Mouse (Mus musculus) cerebellum, adult 8-10 months (tissue): ENCODE data around the gene 4930467E23Rik.
A peak's percentile ranks its signal among the peaks of the same experiment; 100 is the strongest.
"Not testable (repeated sequence)": the region's sequence is repeated elsewhere in the genome, so short reads cannot be mapped to it uniquely, and the experiment has no call there.

Experiments
- DNase-seq: peaks from one replicate; pipeline ENCODE4 v3.0.0; 2022

Gene 4930467E23Rik

GRCm38 (mm10) chr8:19729276-19729675, at the start of gene 4930467E23Rik:
Gene 4930467E23Rik (plus strand): TSS chr8:19729576.
- not testable (repeated sequence) for DNase-seq

DNA sequence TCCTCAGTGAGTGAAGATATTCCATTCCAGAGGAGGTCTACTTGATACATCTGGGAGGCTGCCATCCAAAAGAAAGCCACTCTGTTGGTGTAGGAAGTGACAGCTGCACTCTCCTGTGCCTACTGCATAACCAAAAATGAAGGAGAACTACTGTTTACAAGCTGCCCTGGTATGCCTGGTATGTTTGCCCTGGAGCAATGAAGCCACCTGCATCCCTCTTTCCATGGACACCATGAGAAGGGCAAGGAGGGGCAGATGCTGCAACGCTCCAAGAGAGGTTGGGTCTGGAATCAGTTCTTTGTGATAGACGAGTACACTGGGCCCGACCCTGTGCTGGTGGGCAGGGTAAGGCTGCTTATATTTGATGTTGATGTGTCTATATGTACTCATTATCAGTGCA, 47.1 kb upstream of the 4930467E23Rik start:
- not testable (repeated sequence) for DNase-seq

- not testable (repeated sequence) for DNase-seq
Measured at GRCm38 (mm10) chr8:19685476-19685875, 43.9 kb upstream of the 4930467E23Rik start.

DNA sequence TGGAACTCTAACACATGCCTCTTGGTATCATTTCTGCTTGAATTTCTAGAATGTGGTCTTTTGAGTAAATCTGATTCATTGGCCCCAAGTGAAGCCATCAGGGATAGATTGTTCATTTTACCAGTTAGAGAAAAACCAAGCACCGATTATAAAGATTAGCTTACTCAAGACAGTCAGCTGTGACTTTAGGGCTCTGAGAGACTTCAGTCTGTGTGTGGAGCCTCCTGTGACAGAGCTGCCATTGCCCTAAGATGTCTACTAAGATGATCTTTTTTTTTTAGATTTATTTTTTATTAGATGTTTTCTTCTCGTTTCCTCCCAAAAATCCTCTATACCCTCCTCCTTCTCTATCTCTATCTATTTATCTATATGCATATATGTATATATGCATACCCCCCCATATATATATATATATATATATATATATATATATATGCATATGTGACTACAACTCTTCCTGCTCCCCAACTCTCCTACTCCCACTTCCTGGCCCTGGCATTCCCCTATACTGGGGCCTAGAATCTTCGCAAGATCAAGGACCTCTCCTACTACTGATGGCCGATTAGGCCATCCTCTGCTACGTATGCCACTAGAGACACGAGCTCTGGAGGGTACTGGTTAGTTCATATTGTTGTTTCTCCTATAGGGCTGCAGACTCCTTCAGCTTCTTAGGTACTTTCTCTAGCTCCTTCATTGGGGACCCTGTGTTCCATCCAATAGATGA, 40.4 kb upstream of the 4930467E23Rik start:
- DNase-seq, result not testable (repeated sequence)

DNA sequence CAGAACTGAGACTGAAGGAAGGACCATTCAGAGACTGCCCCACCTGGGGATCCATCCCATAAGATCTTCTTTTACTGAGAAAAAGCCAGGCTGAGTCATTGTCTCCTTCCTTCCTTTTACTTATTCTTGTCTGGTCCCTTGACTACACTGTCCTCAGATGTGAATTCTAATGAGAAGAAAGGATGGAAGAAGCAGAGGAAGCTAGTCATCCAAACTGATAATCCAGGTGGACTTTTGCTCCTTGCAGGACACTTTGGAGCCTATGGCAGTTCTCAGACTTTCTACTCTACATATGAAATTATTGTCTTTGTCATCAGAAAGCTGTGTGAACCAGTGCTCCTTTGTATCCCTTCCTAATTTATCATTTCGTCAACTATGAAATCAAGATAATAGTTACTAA, 39.6 kb upstream of the 4930467E23Rik start:
- not testable (repeated sequence) for DNase-seq

- not testable (repeated sequence) for DNase-seq
Measured at GRCm38 (mm10) chr8:19691421-19691820, 38.0 kb upstream of the 4930467E23Rik start.

GRCm38 (mm10) chr8:19697497-19698077, 31.8 kb upstream of the 4930467E23Rik start:
- DNase-seq, result not testable (repeated sequence)

DNA sequence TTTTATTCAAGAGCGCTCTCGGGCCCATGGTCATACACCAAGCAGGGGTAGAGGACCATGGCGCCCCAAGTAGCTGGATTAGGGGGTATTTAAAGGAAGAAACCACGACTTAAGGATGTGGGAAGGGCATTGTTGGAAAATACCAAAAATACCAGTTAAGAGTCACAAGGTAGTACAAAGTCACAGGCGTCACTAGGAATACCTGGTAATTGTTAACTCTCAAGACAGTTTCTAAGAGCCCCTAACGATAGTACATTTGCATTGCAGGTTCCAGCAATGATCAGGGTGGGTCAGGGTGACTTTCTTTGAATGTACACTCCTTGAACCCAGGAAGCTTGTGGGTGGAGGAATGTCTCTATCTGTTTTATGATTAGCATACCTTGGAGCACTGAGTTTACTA, 31.3 kb upstream of the 4930467E23Rik start:
- DNase-seq, result not testable (repeated sequence)

GRCm38 (mm10) chr8:19698722-19699121, 30.7 kb upstream of the 4930467E23Rik start:
- not testable (repeated sequence) for DNase-seq

DNA sequence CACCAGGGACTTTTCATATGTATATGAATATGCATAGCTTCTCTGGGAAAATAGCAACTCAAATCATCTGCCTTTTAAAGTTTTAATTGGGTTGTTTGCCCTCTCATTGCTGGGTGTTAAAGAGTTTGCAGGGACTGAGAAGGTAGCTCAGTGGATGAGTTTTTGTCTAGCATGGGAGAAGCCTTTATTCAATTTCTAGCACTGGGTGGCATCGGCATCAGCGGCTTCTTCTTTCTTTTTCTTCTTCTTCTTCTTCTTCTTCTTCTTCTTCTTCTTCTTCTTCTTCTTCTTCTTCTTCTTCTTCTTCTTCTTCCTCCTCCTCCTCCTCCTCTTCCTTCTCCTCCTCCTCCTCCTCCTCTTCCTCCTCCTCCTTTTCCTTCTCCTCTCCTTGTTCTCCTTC, 28.1 kb upstream of the 4930467E23Rik start:
- not testable (repeated sequence) for DNase-seq

GRCm38 (mm10) chr8:19702276-19702675, 27.1 kb upstream of the 4930467E23Rik start:
- DNase-seq, result not testable (repeated sequence)

- peak; percentile 84 for DNase-seq
Measured at GRCm38 (mm10) chr8:19702972-19703709, 26.2 kb upstream of the 4930467E23Rik start.

DNA sequence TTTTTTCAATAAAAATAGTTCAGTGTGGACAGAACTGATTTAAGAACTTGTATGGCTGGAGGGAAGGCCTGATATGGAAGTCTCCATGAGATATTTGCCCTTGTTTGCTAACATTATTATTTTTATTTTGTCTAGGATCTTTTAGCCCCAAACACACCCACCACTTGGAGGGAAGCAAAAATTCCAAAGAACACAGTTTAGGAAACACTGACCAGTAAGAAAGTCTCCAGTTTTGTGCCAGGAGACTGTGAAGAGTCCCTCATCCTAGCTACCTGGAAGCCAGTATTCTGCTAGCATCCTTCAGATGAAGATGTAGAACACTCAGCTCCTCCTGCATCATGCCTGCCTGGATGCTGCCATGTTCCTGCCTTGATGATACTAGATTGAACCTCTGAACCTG, 25.5 kb upstream of the 4930467E23Rik start:
- DNase-seq, result not testable (repeated sequence)

DNA sequence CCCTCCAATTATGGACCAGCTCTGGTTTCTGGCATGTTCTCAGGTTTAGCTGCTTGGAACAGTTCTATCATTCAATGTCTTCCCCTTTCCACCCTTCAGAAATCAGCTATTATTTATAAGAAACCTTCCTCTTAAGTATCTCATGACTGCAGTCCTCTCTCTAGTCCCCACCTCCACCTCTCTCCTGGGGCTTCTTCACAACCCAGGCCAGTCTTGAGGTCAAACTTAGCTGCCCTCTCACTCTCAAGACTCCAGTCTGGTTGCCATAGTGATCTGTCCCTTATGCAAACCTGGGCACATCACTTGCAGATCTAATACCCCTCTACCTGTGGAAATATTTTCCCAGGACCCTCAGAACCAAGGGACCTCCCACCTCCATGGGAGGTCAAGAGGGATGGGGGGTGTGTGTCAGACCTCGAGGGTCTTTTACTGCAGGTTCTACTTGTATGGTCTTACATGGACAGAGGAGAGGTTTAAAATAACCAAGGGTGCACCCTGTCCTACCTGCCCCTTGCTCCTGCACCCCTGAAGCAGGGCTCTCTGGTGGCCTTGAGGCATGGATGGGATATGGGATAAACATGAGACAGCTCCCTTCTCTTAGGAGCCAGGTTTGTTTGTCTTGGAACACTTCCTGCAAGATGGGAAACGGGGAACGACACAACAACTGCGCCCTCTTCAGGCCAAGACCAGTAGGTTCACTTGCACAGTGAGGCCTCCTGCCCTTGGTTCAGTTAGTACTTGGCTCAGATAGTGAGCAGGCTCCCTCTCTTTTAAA, 24.7 kb upstream of the 4930467E23Rik start:
- not testable (repeated sequence) for DNase-seq

DNA sequence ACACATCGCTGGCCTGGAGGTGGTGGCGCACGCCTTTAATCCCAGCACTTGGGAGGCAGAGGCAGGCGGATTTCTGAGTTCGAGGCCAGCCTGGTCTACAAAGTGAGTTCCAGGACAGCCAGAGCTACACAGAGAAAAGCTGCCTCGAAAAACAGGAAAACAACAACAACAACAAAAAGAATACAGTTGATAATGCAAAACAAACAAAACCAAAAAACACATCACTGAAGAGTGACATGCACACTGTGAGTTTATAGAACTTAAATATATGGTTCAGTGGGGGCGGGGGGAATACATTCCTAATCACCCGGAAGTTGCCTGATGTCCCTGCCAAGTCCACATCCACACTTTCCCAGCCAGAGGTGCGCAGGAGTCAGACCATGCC, 24.2 kb upstream of the 4930467E23Rik start:
- DNase-seq, result not testable (repeated sequence)

- not testable (repeated sequence) for DNase-seq
Measured at GRCm38 (mm10) chr8:19706101-19706725, 23.2 kb upstream of the 4930467E23Rik start.

- peak; percentile 79 for DNase-seq
Measured at GRCm38 (mm10) chr8:19706918-19707760, 22.2 kb upstream of the 4930467E23Rik start.

- DNase-seq, result not testable (repeated sequence)
Measured at GRCm38 (mm10) chr8:19707761-19708443, 21.5 kb upstream of the 4930467E23Rik start.

- DNase-seq, result not testable (repeated sequence)
Measured at GRCm38 (mm10) chr8:19708976-19709375, 20.4 kb upstream of the 4930467E23Rik start.

DNA sequence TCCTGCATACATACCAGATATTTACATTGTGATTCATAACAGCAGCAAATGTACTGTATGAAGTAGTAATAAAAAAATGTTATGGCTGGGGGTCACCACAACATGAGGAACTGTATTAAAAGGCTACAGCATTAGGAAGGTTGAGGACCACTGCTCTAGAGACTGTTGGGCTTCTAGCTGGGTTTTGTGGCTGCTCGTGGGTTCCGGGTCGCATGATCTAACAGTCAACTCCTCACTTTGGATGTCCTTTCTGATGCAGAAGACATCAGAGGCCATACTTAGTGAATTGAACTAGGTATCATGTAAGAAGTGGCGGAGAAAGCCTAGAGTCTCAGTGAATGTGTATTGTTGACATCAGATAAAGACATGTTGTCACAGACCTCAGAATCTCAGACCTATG, 19.9 kb upstream of the 4930467E23Rik start:
- DNase-seq, result not testable (repeated sequence)
